Mouse (Mus musculus): ENCODE measurements around the gene Plekho1. TPM values are rescaled to one million over a fixed set of nuclear protein-coding genes. Genes with fewer than 3 reads are reported as not detected.
"Not testable (repeated sequence)": the region's sequence is repeated elsewhere in the genome, so short reads cannot be mapped to it uniquely, and the experiment has no call there.

Gene Plekho1
- polyA plus RNA-seq, 1 experiment from 2014 or later, result 33.2 TPM

- Histone ChIP-seq H3K4me3 (replicated peaks) (no peak overlapping the region), H3K9me3 (no peaks in the 10 kb centered on the region), H3K4me1 (peaks cover 34% of the 10 kb centered on the region), H3K4me2 (no peak overlapping the region), H3K36me3 (peaks cover 20% of the 10 kb centered on the region; the same call in 1 of the 2 replicates), H3K27ac (no peak overlapping the region), H3K9ac (no peak overlapping the region), H3K27me3 (replicated peaks) (no peaks in the 10 kb centered on the region)
- ATAC-seq (ENCODE audit: insufficient read depth, low FRiP score, low read depth), result no peak
- WGBS, result 79% methylated on average over 12 of the region's 12 CpGs
Measured at GRCm38 (mm10) chr3:95990413-95990941, 5.3 kb downstream of the Plekho1 start.

DNA sequence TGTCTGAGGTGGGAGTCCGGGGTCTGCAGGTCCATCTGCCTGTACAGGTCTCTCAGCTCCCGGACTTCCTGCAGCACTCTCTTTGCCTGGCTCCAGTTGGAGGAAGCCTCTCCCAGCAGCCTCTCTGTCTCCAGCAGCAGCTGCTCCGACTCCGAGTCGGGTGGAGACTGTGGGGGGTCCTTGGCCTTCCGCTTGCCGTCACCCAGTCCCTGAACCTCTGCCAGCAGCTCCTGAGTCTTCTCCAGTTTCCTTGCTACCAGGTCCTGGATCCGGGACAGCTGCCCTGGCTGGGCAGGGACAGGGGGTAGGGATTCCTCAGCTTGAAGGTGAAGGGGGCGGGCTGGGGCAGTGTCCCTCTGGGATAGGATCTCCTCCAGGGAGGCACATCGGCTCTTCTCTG lies 6.8 kb downstream of the Plekho1 start:
- Histone ChIP-seq H3K4me1 (peaks cover 35% of the 10 kb centered on the region), H3K36me3 (peaks cover 20% of the 10 kb centered on the region; the same call in 1 of the 2 replicates), H3K9ac (no peak overlapping the region), H3K9me3 (no peaks in the 10 kb centered on the region), H3K4me2 (no peak overlapping the region), H3K27ac (peak overlapping the region; percentile 42; the same call in 1 of the 2 replicates), H3K27me3 (replicated peaks) (no peaks in the 10 kb centered on the region), H3K4me3 (replicated peaks) (no peak overlapping the region)
- 44% methylated on average over 10 of the region's 10 CpGs for whole genome bisulfite sequencing
- no peak for ATAC-seq (ENCODE audit: insufficient read depth, low FRiP score, low read depth)

GRCm38 (mm10) chr3:95988138-95988537 lies 7.7 kb downstream of the Plekho1 start:
- peak overlapping the region; percentile 11; the same call in 1 of the 2 replicates for H3K27ac ChIP-seq
- peaks cover 20% of the 10 kb centered on the region; the same call in 1 of the 2 replicates for H3K36me3 ChIP-seq
- H3K4me1 ChIP-seq, result peaks cover 30% of the 10 kb centered on the region
- H3K27me3 ChIP-seq (replicated peaks), result no peaks in the 10 kb centered on the region
- WGBS, result 81% methylated on average over 1 of the region's 1 CpGs
- H3K4me3 ChIP-seq (replicated peaks), result no peak overlapping the region
- ATAC-seq (ENCODE audit: insufficient read depth, low FRiP score, low read depth), result no peak
- no peak overlapping the region for H3K9ac ChIP-seq
- H3K9me3 ChIP-seq, result no peaks in the 10 kb centered on the region
- no peak overlapping the region for H3K4me2 ChIP-seq

DNA sequence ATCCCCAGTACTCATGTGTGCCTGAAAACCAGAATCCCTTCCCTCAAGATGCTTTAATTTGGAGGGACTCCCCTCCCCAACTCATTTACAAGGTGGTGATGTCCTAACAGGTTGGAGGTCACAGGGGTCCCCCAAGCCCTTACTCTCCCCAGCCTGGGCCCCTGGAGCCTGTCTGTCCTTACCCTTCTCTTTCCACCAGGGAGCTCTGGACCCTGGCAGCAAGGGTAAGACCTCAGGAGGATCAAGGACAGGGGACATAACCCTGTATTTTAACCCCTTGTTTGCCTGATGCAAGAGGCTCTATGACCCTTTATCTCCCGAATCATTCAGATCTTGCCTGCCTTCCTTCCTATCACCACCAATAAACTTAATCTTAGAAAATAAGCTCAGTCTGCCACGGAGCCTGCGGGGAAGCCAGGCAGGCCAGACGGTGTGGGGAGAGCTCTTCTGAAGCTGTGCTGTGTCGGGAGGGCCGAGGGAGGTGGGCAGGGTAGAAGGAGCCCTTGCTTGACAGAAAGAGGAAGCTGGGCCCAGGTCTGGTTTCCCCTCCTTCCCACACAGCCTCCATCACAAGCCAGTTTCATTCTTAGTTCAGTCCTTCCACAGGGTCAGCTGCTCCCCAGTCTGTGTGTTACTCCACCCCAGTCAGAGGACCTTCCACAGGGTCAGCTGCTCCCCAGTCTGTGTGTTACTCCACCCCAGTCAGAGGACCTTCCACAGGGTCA lies 8.3 kb downstream of the Plekho1 start:
- no peak overlapping the region for H3K9ac ChIP-seq
- H3K27ac ChIP-seq, result peak overlapping the region; percentile 94
- no peaks in the 10 kb centered on the region for H3K27me3 ChIP-seq (replicated peaks)
- no peak overlapping the region for H3K4me2 ChIP-seq
- 65% methylated on average over 6 of the region's 6 CpGs for WGBS
- H3K9me3 ChIP-seq, result no peaks in the 10 kb centered on the region
- no peak overlapping the region for H3K4me3 ChIP-seq (replicated peaks)
- peaks cover 27% of the 10 kb centered on the region for H3K4me1 ChIP-seq
- H3K36me3 ChIP-seq, result peaks cover 20% of the 10 kb centered on the region; the same call in 1 of the 2 replicates
- no peak for ATAC-seq (ENCODE audit: insufficient read depth, low FRiP score, low read depth)

GRCm38 (mm10) chr3:95986984-95987383 lies 8.8 kb downstream of the Plekho1 start:
- no peak for ATAC-seq (ENCODE audit: insufficient read depth, low FRiP score, low read depth)
- Histone ChIP-seq H3K4me3 (replicated peaks) (no peak overlapping the region), H3K9me3 (no peaks in the 10 kb centered on the region), H3K4me2 (no peak overlapping the region), H3K36me3 (peaks cover 20% of the 10 kb centered on the region; the same call in 1 of the 2 replicates), H3K9ac (no peak overlapping the region), H3K27me3 (replicated peaks) (no peaks in the 10 kb centered on the region), H3K4me1 (peaks cover 22% of the 10 kb centered on the region), H3K27ac (peak overlapping the region; percentile 94)
- WGBS, result 69% methylated on average over 4 of the region's 4 CpGs

DNA sequence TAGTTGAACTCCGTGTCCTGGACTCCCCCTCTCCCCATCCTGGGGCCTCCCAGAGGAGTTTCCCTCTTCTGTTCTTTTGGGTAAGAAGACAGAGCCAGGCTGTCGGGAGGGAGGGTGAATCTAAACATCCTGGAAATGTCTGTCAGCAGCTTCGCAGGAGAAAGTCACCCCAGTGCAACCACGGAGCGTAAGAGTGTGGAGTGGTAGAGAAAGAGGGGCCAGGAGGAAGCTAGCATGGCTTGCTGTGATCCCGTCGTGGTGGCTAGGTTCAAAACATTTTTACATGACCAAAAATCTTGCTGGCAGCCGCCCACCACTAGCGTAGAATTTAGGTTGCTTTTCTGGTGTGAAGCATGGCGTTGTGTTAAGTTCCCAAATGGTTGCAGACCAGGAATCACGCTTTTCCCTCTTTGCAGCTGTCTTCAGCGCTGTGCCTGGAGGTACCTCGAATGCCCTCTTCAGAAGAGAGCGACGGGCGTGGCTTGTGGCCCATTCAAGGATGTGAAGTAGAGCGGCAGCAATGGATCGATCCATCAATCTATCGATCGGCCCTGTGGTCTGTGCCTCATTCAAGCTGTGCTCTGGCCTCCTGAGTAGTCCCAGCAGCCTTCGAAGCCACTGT lies 9.7 kb downstream of the Plekho1 start:
- Histone ChIP-seq H3K27me3 (replicated peaks) (no peaks in the 10 kb centered on the region), H3K4me3 (replicated peaks) (peak overlapping the region; percentile 22), H3K9ac (peak overlapping the region; percentile 5; the same call in 1 of the 2 replicates), H3K27ac (peak overlapping the region; percentile 94), H3K36me3 (peaks cover 16% of the 10 kb centered on the region; the same call in 1 of the 2 replicates), H3K4me1 (peaks cover 22% of the 10 kb centered on the region), H3K4me2 (peak overlapping the region; percentile 48), H3K9me3 (no peaks in the 10 kb centered on the region)
- ATAC-seq (ENCODE audit: insufficient read depth, low FRiP score, low read depth), result peak; percentile 34; the same call in 1 of the 2 replicates
- 7% methylated on average over 21 of the region's 21 CpGs for WGBS

DNA sequence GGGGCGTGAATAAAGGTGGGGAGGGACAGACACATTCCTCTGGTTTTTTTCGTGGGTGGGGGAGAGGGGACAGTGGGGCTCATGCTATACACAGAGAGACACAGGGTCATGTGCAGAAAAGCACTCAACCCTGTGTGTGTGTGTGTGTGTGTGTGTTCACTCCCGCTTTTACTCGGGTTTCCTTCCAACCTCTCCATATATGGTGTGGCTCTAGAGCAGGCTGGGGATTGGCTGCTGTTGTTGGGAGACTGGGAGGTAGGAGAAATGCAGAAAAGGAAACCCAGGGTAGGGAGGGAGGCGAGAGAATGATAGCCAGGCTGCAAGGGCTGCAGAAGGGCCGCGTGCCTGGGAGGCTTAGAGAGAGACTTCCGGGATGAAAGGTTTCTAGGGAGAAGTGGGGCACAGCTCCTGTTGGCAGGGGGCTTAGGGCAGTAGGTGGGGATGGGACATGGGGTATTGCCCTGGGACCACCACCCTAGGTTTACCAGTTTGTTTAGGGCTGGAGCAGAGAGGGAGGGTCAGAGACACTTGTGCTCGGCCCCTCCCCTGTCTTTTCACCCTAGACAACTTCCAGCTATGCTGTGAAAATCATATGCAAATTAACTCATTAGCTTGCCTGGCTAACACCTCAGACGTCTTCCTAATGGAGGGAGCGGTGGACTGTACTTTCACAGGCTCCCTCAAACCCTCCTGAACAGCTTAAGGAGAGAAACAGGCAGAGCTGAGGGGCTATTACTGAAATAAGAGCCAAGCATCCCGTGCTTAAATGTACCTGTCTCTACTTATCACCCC lies 10.4 kb downstream of the Plekho1 start:
- Histone ChIP-seq H3K9ac (peak overlapping the region; percentile 5; the same call in 1 of the 2 replicates), H3K9me3 (no peaks in the 10 kb centered on the region)

GRCm38 (mm10) chr3:95982129-95982528 lies 13.7 kb downstream of the Plekho1 start:
- Histone ChIP-seq H3K36me3 (no peaks in the 10 kb centered on the region), H3K4me1 (peaks cover 22% of the 10 kb centered on the region), H3K27me3 (replicated peaks) (no peaks in the 10 kb centered on the region), H3K4me2 (no peak overlapping the region), H3K27ac (no peak overlapping the region), H3K4me3 (replicated peaks) (no peak overlapping the region), H3K9me3 (no peaks in the 10 kb centered on the region), H3K9ac (no peak overlapping the region)
- 87% methylated on average over 4 of the region's 4 CpGs for WGBS
- ATAC-seq (ENCODE audit: insufficient read depth, low FRiP score, low read depth), result no peak

More for the DNA sequence above, 10.4 kb downstream of the Plekho1 start:
- peak; percentile 92 for ATAC-seq (ENCODE audit: insufficient read depth, low FRiP score, low read depth)
- peak overlapping the region; percentile 94 for H3K27ac ChIP-seq
- peaks cover 22% of the 10 kb centered on the region for H3K4me1 ChIP-seq
- H3K27me3 ChIP-seq (replicated peaks), result no peaks in the 10 kb centered on the region
- 5% methylated on average over 12 of the region's 12 CpGs for WGBS
- peak overlapping the region; percentile 22 for H3K4me3 ChIP-seq (replicated peaks)
- H3K36me3 ChIP-seq, result peaks cover 12% of the 10 kb centered on the region; the same call in 1 of the 2 replicates
- H3K4me2 ChIP-seq, result peak overlapping the region; percentile 48

DNA sequence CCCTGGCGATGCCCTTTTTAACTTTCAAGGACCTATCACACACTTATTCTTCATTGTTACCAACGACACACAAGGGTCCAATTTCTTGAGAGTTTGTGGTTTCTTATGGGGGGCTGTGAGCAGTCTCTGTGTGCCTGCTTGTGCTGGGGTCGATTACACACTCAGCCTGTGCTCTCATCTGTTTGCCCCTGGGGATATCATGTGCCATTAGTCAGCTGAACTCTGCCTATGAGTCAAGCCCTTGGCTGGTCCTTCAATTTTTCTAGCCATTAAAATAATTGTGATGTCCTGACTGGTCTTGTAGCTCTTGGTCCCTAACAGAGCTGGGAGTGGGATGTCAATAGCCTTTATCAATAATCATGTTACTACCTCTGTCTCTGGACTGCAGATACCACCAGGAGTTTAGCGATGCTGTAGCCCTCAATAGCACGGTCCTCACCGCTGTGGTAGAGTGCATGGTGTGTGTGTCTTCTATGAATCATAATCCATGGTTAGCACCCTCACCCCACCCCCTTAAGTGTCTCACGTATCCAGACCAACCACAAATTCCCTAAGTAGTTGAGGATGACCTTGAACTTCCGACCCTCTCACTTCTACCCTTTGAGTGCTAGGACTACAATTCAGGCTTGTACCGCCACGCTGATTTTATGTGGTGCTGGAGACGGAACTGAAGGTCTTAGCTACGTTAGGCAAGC lies 15.4 kb downstream of the Plekho1 start:
- H3K9me3 ChIP-seq, result no peaks in the 10 kb centered on the region
- H3K4me2 ChIP-seq, result no peak overlapping the region
- H3K27ac ChIP-seq, result no peak overlapping the region
- no peaks in the 10 kb centered on the region for H3K27me3 ChIP-seq (replicated peaks)
- no peak for ATAC-seq (ENCODE audit: insufficient read depth, low FRiP score, low read depth)
- H3K4me1 ChIP-seq, result peaks cover 5% of the 10 kb centered on the region
- 81% methylated on average over 12 of the region's 12 CpGs for WGBS
- no peak overlapping the region for H3K9ac ChIP-seq
- H3K36me3 ChIP-seq, result no peaks in the 10 kb centered on the region
- no peak overlapping the region for H3K4me3 ChIP-seq (replicated peaks)

DNA sequence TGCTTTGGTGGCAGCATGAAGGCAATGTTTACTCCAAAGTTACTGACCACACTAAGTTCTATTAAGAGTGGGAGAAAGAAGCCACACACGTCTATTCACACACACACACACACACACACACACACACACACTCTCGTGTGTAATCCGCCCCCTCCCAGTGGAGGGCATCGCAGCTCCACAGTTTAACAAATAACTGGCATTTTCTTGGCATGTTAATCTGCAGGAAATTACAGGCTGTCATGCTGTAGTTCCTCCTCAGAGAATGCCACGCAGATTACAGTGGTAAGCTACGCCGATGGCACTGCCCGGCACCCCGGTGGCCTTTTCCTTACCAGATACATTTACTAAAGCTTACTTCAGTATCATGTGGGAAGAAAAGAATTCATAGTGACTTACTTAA lies 17.5 kb downstream of the Plekho1 start:
- ATAC-seq (ENCODE audit: insufficient read depth, low FRiP score, low read depth), result no peak
- no peak overlapping the region for H3K9ac ChIP-seq
- WGBS, result 71% methylated on average over 9 of the region's 9 CpGs
- peaks cover 9% of the 10 kb centered on the region; the same call in 1 of the 2 replicates for H3K27me3 ChIP-seq (replicated peaks)
- H3K4me2 ChIP-seq, result no peak overlapping the region
- no peaks in the 10 kb centered on the region for H3K36me3 ChIP-seq
- H3K4me1 ChIP-seq, result 0 out of 2 replicates have a peak, but pooled peaks cover under 1% of the 10 kb centered on the region
- H3K27ac ChIP-seq, result no peak overlapping the region
- H3K9me3 ChIP-seq, result no peaks in the 10 kb centered on the region
- no peak overlapping the region for H3K4me3 ChIP-seq (replicated peaks)

DNA sequence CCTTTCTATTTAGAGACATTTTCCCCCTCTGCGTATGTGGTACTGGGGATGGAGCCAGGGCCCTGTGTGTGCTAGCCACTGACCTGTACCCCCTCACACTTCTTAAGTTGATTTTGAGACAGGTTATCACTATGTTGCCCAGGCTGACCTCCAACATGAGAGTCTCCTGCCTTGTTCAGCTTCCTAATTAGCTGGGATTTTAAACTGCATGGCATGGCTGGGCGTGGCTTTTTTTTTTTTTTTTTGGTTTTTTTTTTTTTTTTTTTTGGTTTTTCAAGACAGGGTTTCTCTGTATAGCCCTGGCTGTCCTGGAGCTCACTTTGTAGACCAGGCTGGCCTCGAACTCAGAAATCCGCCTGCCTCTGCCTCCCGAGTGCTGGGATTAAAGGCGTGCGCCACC lies 18.2 kb downstream of the Plekho1 start:
- 92% methylated on average over 7 of the region's 7 CpGs for WGBS
- not testable (repeated sequence) for H3K9ac ChIP-seq; H3K4me3 ChIP-seq (replicated peaks); H3K4me2 ChIP-seq; H3K4me1 ChIP-seq; H3K27me3 ChIP-seq (replicated peaks); H3K27ac ChIP-seq; H3K9me3 ChIP-seq; H3K36me3 ChIP-seq; ATAC-seq (ENCODE audit: insufficient read depth, low FRiP score, low read depth)

Measured in stomach, embryonic 15.5 days (tissue).